Comparison of ENCODE assay signal across 8 mouse cellular contexts in the genomic region with DNA sequence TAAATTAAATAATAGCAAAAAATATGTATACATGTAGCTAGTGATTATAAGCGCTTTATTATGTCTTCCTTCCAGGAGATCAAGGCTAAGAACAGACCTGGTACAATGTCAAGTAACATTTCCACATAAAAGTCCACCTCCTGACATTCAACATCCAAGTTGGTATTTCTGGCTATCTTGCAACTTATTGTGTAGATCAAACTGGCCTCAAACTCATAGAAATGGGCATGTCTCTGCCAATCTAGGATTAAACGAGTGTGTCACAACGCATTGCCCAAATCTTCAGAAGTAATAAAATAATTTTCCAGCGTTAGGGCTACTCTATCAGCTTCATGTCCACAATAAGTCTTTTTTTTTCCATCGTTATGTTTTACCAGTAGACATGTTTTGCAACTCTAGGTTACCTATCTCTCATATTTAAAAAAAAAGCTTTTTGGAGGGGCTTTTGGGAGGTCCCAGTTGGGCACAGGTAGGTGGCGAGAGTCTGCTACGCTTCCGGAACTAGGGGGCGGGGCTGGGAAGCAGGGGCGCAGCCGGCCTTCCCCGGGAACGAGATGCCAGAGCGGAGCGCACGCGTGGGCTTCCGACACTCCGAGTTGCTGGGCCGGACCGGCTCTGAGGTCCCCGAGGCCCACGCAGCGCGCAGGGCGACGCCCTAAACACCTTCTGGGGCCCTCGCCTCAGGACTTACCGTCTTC. TPM values are rescaled to one million over a fixed set of nuclear protein-coding genes. Genes with fewer than 3 reads are reported as not detected.
DNase-seq lines count a peak whose midpoint lies in the region; ATAC-seq and TF ChIP-seq lines count a peak whose summit lies in the region.

No protein-coding gene starts in this region.

- peak; percentile 77 for ATAC-seq in liver, postnatal 0 days
- ATAC-seq in neural tube, embryonic 15.5 days (ENCODE audit: low FRiP score): peak; percentile 82

- no peak for TF ChIP-seq CTCF in left cerebral cortex, adult 2 months (IDR thresholded peaks at IDR 0.05)
- no peak for TF ChIP-seq CTCF in liver, postnatal 0 days (IDR thresholded peaks at IDR 0.05; ENCODE audit: low read depth)

- peak overlapping the region; percentile 58 for H3K27ac ChIP-seq in left cerebral cortex, adult 2 months
- H3K27ac ChIP-seq in liver, postnatal 0 days (ENCODE audit: low read depth): peak overlapping the region; percentile 94
- H3K27ac ChIP-seq in neural tube, embryonic 15.5 days (replicated peaks): peak overlapping the region; percentile 77

- intact Hi-C loops in left cerebral cortex, adult 2 months (cut with DNase I): no loop called here

- peak overlapping the region; percentile 99 for H3K4me2 ChIP-seq in liver, postnatal 0 days (ENCODE audit: low read depth, low read length)
- peak overlapping the region; percentile 88 for H3K4me2 ChIP-seq in neural tube, embryonic 15.5 days

- H3K4me1 ChIP-seq in liver, postnatal 0 days (ENCODE audit: insufficient read depth): peaks cover 7% of the 10 kb centered on the region; the same call in 1 of the 2 replicates
- H3K4me1 ChIP-seq in neural tube, embryonic 15.5 days: peaks cover 6% of the 10 kb centered on the region

- H3K9ac ChIP-seq in liver, postnatal 0 days (replicated peaks): peak overlapping the region; percentile 93
- peak overlapping the region; percentile 66 for H3K9ac ChIP-seq in neural tube, embryonic 15.5 days (replicated peaks)

- WGBS in liver, postnatal 0 days (ENCODE audit: insufficient replicate concordance): 4% methylated on average over 29 of the region's 29 CpGs
- 7% methylated on average over 29 of the region's 29 CpGs for WGBS in neural tube, embryonic 15.5 days

- H3K27me3 ChIP-seq in liver, postnatal 0 days (ENCODE audit: insufficient read depth, low read length): no peaks in the 10 kb centered on the region
- H3K27me3 ChIP-seq in neural tube, embryonic 15.5 days (replicated peaks): no peaks in the 10 kb centered on the region

- peaks cover 11% of the 10 kb centered on the region for H3K36me3 ChIP-seq in liver, postnatal 0 days (replicated peaks; ENCODE audit: insufficient read depth, low read length)
- peaks cover 2% of the 10 kb centered on the region; the same call in 1 of the 2 replicates for H3K36me3 ChIP-seq in neural tube, embryonic 15.5 days

- DNase-seq in left cerebral cortex, adult 2 months (ENCODE audit: extremely low spot score in 1 of 2, low spot score in 2 of 2): peak; percentile 15 to 26
- DNase-seq in left cerebral cortex, adult 11 months (ENCODE audit: low spot score): no peak
- DNase-seq in adrenal gland, postnatal 36 days: peak; percentile 67 to 77
- peak; percentile 2 for DNase-seq in fibroblast of lung, adult 2 months (ENCODE audit: low read depth)
- DNase-seq in induced T-regulatory cell, adult 2 months (ENCODE audit: low read depth): peak; percentile 77
- peak; percentile 66 for DNase-seq in liver, postnatal 0 days
- DNase-seq in thymus, postnatal 36 days: peak; percentile 68 to 76

- H3K9me3 ChIP-seq in liver, postnatal 0 days (ENCODE audit: low read length): no peaks in the 10 kb centered on the region
- no peaks in the 10 kb centered on the region for H3K9me3 ChIP-seq in neural tube, embryonic 15.5 days (replicated peaks)

- no peak for TF ChIP-seq EP300 in liver, postnatal 0 days (IDR thresholded peaks at IDR 0.05; ENCODE audit: low read depth)

- peak overlapping the region; percentile 98 for H3K4me3 ChIP-seq in left cerebral cortex, adult 2 months
- H3K4me3 ChIP-seq in liver, postnatal 0 days (ENCODE audit: low read depth, low read length): peak overlapping the region; percentile 89
- H3K4me3 ChIP-seq in neural tube, embryonic 15.5 days (replicated peaks): peak overlapping the region; percentile 90

RNA-seq across cellular contexts. Expression of a gene that starts 0.7 kb away (rescaled TPM):
- total RNA-seq in left cerebral cortex, adult 2 months (2021): 10 to 100 TPM; 10.9 to 12.0 TPM
- total RNA-seq in adrenal gland, postnatal 36 days (2021): 10 to 100 TPM; 12.1 to 17.1 TPM
- 9.7 and 11.1 TPM in 2 replicates for polyA plus RNA-seq in liver, postnatal 0 days (2015; fragmentation: Nextera tagmentation; extraction: Ambion mirVana)
- polyA plus RNA-seq in neural tube, embryonic 15.5 days (2015; fragmentation: Nextera tagmentation; extraction: Ambion mirVana): 12.1 and 19.1 TPM in 2 replicates

RNA-seq across cellular contexts. Expression of a gene that starts 14.2 kb away (rescaled TPM):
- not detected for total RNA-seq in left cerebral cortex, adult 2 months (2021)
- total RNA-seq in adrenal gland, postnatal 36 days (2021): not detected
- polyA plus RNA-seq in liver, postnatal 0 days (2015; fragmentation: Nextera tagmentation; extraction: Ambion mirVana): not detected in 2 replicates
- polyA plus RNA-seq in neural tube, embryonic 15.5 days (2015; fragmentation: Nextera tagmentation; extraction: Ambion mirVana): 0.15 TPM in 1 of 2 replicates, not detected in the other
